Comparison of ENCODE assay signal across 30 mouse cellular contexts in genomic region chr19:42303210-42303813, GRCm38 (mm10). TPM values are rescaled to one million over a fixed set of nuclear protein-coding genes. Genes with fewer than 3 reads are reported as not detected.
A peak's percentile ranks its signal among the peaks of the same experiment; 100 is the strongest.
DNase-seq lines count a peak whose midpoint lies in the region; ATAC-seq and TF ChIP-seq lines count a peak whose summit lies in the region.
"Had no signal": no experiment of that assay in that cellular context is flagged by ENCODE, and none has a peak within 500 bp of the region (broad histone marks: within the 10 kb centered on the region; RNA-seq: fewer than 3 reads in every experiment).

No protein-coding gene starts in this region.

- no peaks in the 10 kb centered on the region for H3K36me3 ChIP-seq in hindbrain, embryonic 13.5 days
- H3K36me3 ChIP-seq in hindbrain, embryonic 11.5 days (ENCODE audit: control insufficient read depth, insufficient read depth, low read length): no peaks in the 10 kb centered on the region
- H3K36me3 ChIP-seq in neural tube, embryonic 13.5 days: no peaks in the 10 kb centered on the region
- H3K36me3 ChIP-seq in kidney, adult 2 months (ENCODE audit: control insufficient read depth, insufficient read depth, low read length): no peaks in the 10 kb centered on the region
- H3K36me3 ChIP-seq: embryonic facial prominence, embryonic 15.5 days; heart, embryonic 10.5 days; heart, embryonic 15.5 days; limb, embryonic 12.5 days; liver, embryonic 15.5 days; stomach, embryonic 15.5 days had no signal

- no peak; the same call in 1 of the 2 replicates for ATAC-seq in hindbrain, embryonic 13.5 days (ENCODE audit: low FRiP score)
- no peak; the same call in 1 of the 2 replicates for ATAC-seq in hindbrain, embryonic 11.5 days (ENCODE audit: low FRiP score)
- 0 out of 2 replicates have a peak, but pooled peaks have one; percentile 8 for ATAC-seq in neural tube, embryonic 13.5 days (ENCODE audit: low read depth)
- ATAC-seq: forebrain, embryonic 13.5 days; inflammation-experienced regulatory T-cells, adult 6 months had no signal

- 54% methylated on average over 12 of the region's 12 CpGs for WGBS in hindbrain, embryonic 13.5 days
- WGBS in hindbrain, embryonic 11.5 days: 68% methylated on average over 12 of the region's 12 CpGs
- 54% methylated on average over 12 of the region's 12 CpGs for WGBS in neural tube, embryonic 13.5 days
- WGBS in kidney, adult 2 months: 50% methylated on average over 12 of the region's 12 CpGs

- H3K4me3 ChIP-seq in hindbrain, embryonic 13.5 days: no peak overlapping the region
- no peak overlapping the region for H3K4me3 ChIP-seq in hindbrain, embryonic 11.5 days (ENCODE audit: low read depth, low read length)
- H3K4me3 ChIP-seq in neural tube, embryonic 13.5 days: no peak overlapping the region
- no peak overlapping the region for H3K4me3 ChIP-seq in kidney, adult 2 months (ENCODE audit: insufficient read depth, low read depth, low read length)
- H3K4me3 ChIP-seq: embryonic facial prominence, embryonic 15.5 days; forebrain, embryonic 13.5 days; heart, embryonic 10.5 days; heart, embryonic 15.5 days; layer of hippocampus, adult 2 months; left cerebral cortex, adult 2 months; limb, embryonic 12.5 days; liver, embryonic 15.5 days; myocyte; stomach, embryonic 15.5 days had no signal

- no peak for TF ChIP-seq CTCF in brain, embryonic 14.5 days (IDR thresholded peaks at IDR 0.05; ENCODE audit: borderline replicate concordance, extremely low read depth, insufficient read depth, insufficient read length)
- no peak for TF ChIP-seq CTCF in kidney, adult 2 months (conservative IDR thresholded peaks at IDR 0.05; ENCODE audit: insufficient read depth, insufficient read length, low read depth, low read length)

- H3K4me2 ChIP-seq in hindbrain, embryonic 13.5 days: no peak overlapping the region
- no peak overlapping the region for H3K4me2 ChIP-seq in hindbrain, embryonic 11.5 days (replicated peaks; ENCODE audit: low read depth, low read length)
- H3K4me2 ChIP-seq in neural tube, embryonic 13.5 days: no peak overlapping the region
- H3K4me2 ChIP-seq: embryonic facial prominence, embryonic 15.5 days; forebrain, embryonic 13.5 days; heart, embryonic 15.5 days; limb, embryonic 12.5 days; liver, embryonic 15.5 days; lung, embryonic 14.5 days; stomach, embryonic 15.5 days had no signal

- 0 out of 2 replicates have a peak, but pooled peaks cover 4% of the 10 kb centered on the region for H3K27me3 ChIP-seq in hindbrain, embryonic 13.5 days
- no peaks in the 10 kb centered on the region for H3K27me3 ChIP-seq in hindbrain, embryonic 11.5 days (ENCODE audit: control insufficient read depth, insufficient read depth, low read length)
- H3K27me3 ChIP-seq in neural tube, embryonic 13.5 days: no peaks in the 10 kb centered on the region
- no peaks in the 10 kb centered on the region for H3K27me3 ChIP-seq in kidney, adult 2 months (replicated peaks; ENCODE audit: control insufficient read depth, insufficient read depth, low read length)
- H3K27me3 ChIP-seq: liver, embryonic 15.5 days; stomach, embryonic 15.5 days had no signal

- no peaks in the 10 kb centered on the region for H3K9me3 ChIP-seq in hindbrain, embryonic 13.5 days
- H3K9me3 ChIP-seq in hindbrain, embryonic 11.5 days (ENCODE audit: control insufficient read depth, low read length): no peaks in the 10 kb centered on the region
- H3K9me3 ChIP-seq in neural tube, embryonic 13.5 days: no peaks in the 10 kb centered on the region
- H3K9me3 ChIP-seq: embryonic facial prominence, embryonic 15.5 days; forebrain, embryonic 13.5 days; heart, embryonic 10.5 days; heart, embryonic 15.5 days; limb, embryonic 12.5 days; liver, embryonic 15.5 days; stomach, embryonic 15.5 days had no signal

- peak overlapping the region; percentile 31 for H3K27ac ChIP-seq in hindbrain, embryonic 13.5 days
- no peak overlapping the region; the same call in 1 of the 2 replicates for H3K27ac ChIP-seq in hindbrain, embryonic 11.5 days (ENCODE audit: low read depth, low read length)
- H3K27ac ChIP-seq in neural tube, embryonic 13.5 days (replicated peaks): no peak overlapping the region; the same call in 1 of the 2 replicates
- H3K27ac ChIP-seq in kidney, adult 2 months (ENCODE audit: insufficient read depth, low read depth, low read length): no peak overlapping the region
- H3K27ac ChIP-seq: embryonic facial prominence, embryonic 15.5 days; forebrain, embryonic 13.5 days; heart, embryonic 10.5 days; heart, embryonic 15.5 days; layer of hippocampus, adult 2 months; left cerebral cortex, adult 2 months; limb, embryonic 12.5 days; liver, embryonic 15.5 days; stomach, embryonic 15.5 days had no signal

- no peak for DNase-seq in hindbrain, embryonic 11.5 days (ENCODE audit: low spot score)
- no peak for DNase-seq in neural tube, embryonic 10.5 days (ENCODE audit: extremely low spot score, low spot score)
- peak; percentile 31 for DNase-seq in brain, embryonic 14.5 days (ENCODE audit: low read depth)
- DNase-seq in cerebellum, postnatal 25 days: no peak
- DNase-seq in kidney, adult 2 months: no peak
- DNase-seq: adrenal gland, postnatal 10 days; B cell, adult 2 months; cerebellum, adult 18-20 months; cerebellum, postnatal 10 days; gastrocnemius, postnatal 14 days; heart, postnatal 36 days; kidney, adult 11 months; kidney, postnatal 36 days; lung, embryonic 14.5 days; lung, postnatal 14 days; right cerebral cortex, postnatal 25 days had no signal

- H3K9ac ChIP-seq in hindbrain, embryonic 13.5 days: no peak overlapping the region
- no peak overlapping the region for H3K9ac ChIP-seq in hindbrain, embryonic 11.5 days (ENCODE audit: low read depth, low read length)
- H3K9ac ChIP-seq in neural tube, embryonic 13.5 days: no peak overlapping the region
- H3K9ac ChIP-seq: embryonic facial prominence, embryonic 15.5 days; forebrain, embryonic 13.5 days; heart, embryonic 15.5 days; limb, embryonic 12.5 days; liver, embryonic 15.5 days; lung, embryonic 14.5 days; stomach, embryonic 15.5 days had no signal

- no peak for TF ChIP-seq POLR2A in brain, embryonic 14.5 days (IDR thresholded peaks at IDR 0.05; ENCODE audit: borderline replicate concordance, extremely low read depth, insufficient read depth, insufficient read length, poor library complexity, severe bottlenecking)
- TF ChIP-seq POLR2A in kidney, adult 2 months (IDR thresholded peaks at IDR 0.05; ENCODE audit: low read depth, low read length): no peak

- peaks cover 46% of the 10 kb centered on the region for H3K4me1 ChIP-seq in hindbrain, embryonic 13.5 days (replicated peaks)
- H3K4me1 ChIP-seq in hindbrain, embryonic 11.5 days (replicated peaks; ENCODE audit: control insufficient read depth, insufficient read depth, low read length): no peaks in the 10 kb centered on the region; the same call in none of the 2 replicates
- peaks cover 42% of the 10 kb centered on the region for H3K4me1 ChIP-seq in neural tube, embryonic 13.5 days (replicated peaks)
- H3K4me1 ChIP-seq in kidney, adult 2 months (ENCODE audit: control insufficient read depth, insufficient read depth, low read length): no peaks in the 10 kb centered on the region
- H3K4me1 ChIP-seq: liver, embryonic 15.5 days had no signal

RNA-seq across cellular contexts. Expression of gene Golga7b, which starts 55.9 kb away (rescaled TPM):
- polyA plus RNA-seq in hindbrain, embryonic 13.5 days (2015; fragmentation: Nextera tagmentation; extraction: Ambion mirVana): 38.8 and 40.0 TPM in 2 replicates
- 3.9 and 5.0 TPM in 2 replicates for polyA plus RNA-seq in hindbrain, embryonic 11.5 days (2014; fragmentation: Nextera tagmentation; extraction: Ambion mirVana)
- 42.3 and 48.7 TPM in 2 replicates for polyA plus RNA-seq in neural tube, embryonic 13.5 days (2015; fragmentation: Nextera tagmentation; extraction: Ambion mirVana)
- polyA plus RNA-seq in brain, embryonic 14.5 days (2012; rRNA removed): 20.5 and 33.7 TPM in 2 replicates
- polyA plus RNA-seq in kidney, adult 2 months (2012; rRNA removed): 0.14 and 0.20 TPM in 2 replicates
- polyA plus RNA-seq: inflammation-experienced regulatory T-cells, adult 6 months; liver, adult 2 months; liver, embryonic 15.5 days; lung, embryonic 14.5 days had no signal
